Mouse (Mus musculus): ENCODE measurements around the gene Entpd3.

Entpd3 gene

GRCm38 (mm10) chr9:120579808-120580207 lies 40.2 kb downstream of the Entpd3 start:
- no peak for DNase-seq (ENCODE audit: low spot score in 2 of 2)

GRCm38 (mm10) chr9:120581941-120582618 lies 42.5 kb downstream of the Entpd3 start:
- DNase-seq (ENCODE audit: low spot score in 2 of 2): peak in 1 of 2 experiments; percentile 21

- peak; percentile 69 to 84 for DNase-seq (ENCODE audit: low spot score in 2 of 2)
Observed at GRCm38 (mm10) chr9:120582619-120583308, 43.1 kb downstream of the Entpd3 start.

GRCm38 (mm10) chr9:120583314-120583713 lies 43.7 kb downstream of the Entpd3 start:
- no peak for DNase-seq (ENCODE audit: low spot score in 2 of 2)

- DNase-seq (ENCODE audit: low spot score in 2 of 2): peak; percentile 42 to 69
Observed at GRCm38 (mm10) chr9:120586546-120586945, 46.9 kb downstream of the Entpd3 start.

- peak; percentile 45 to 66 for DNase-seq (ENCODE audit: low spot score in 2 of 2)
Observed at GRCm38 (mm10) chr9:120591490-120591889, 51.9 kb downstream of the Entpd3 start.

GRCm38 (mm10) chr9:120593383-120594101 lies 53.9 kb downstream of the Entpd3 start:
- DNase-seq (ENCODE audit: low spot score in 2 of 2): no peak

- no peak for DNase-seq (ENCODE audit: low spot score in 2 of 2)
Observed at GRCm38 (mm10) chr9:120594839-120595238, 55.2 kb downstream of the Entpd3 start.

GRCm38 (mm10) chr9:120595306-120595705 lies 55.7 kb downstream of the Entpd3 start:
- no peak for DNase-seq (ENCODE audit: low spot score in 2 of 2)

- peak in 1 of 2 experiments; percentile 43 for DNase-seq (ENCODE audit: low spot score in 2 of 2)
Observed at GRCm38 (mm10) chr9:120601488-120602171, 62.0 kb downstream of the Entpd3 start.

GRCm38 (mm10) chr9:120602172-120602838 lies 62.7 kb downstream of the Entpd3 start:
- DNase-seq (ENCODE audit: low spot score in 2 of 2): no peak

- DNase-seq (ENCODE audit: low spot score in 2 of 2): peak; percentile 44 to 53
Observed at GRCm38 (mm10) chr9:120602839-120603511, 63.4 kb downstream of the Entpd3 start.

GRCm38 (mm10) chr9:120603512-120603908 lies 63.9 kb downstream of the Entpd3 start:
- DNase-seq (ENCODE audit: low spot score in 2 of 2): no peak

GRCm38 (mm10) chr9:120603956-120604355 lies 64.3 kb downstream of the Entpd3 start:
- DNase-seq (ENCODE audit: low spot score in 2 of 2): no peak

GRCm38 (mm10) chr9:120611055-120611454 lies 71.4 kb downstream of the Entpd3 start:
- DNase-seq (ENCODE audit: low spot score in 2 of 2): no peak

- no peak for DNase-seq (ENCODE audit: low spot score in 2 of 2)
Observed at GRCm38 (mm10) chr9:120614059-120614458, 74.4 kb downstream of the Entpd3 start.
